Mouse (Mus musculus) ZHBTc4 (cell line): Measurements from ENCODE around the gene Zfp266.

Experiments used
- DNase-seq: peaks from one replicate; pipeline ENCODE4 v3.0.0-alpha.2; 2011; ENCODE audit warnings: low read depth, low spot score

Zfp266 gene

DNA sequence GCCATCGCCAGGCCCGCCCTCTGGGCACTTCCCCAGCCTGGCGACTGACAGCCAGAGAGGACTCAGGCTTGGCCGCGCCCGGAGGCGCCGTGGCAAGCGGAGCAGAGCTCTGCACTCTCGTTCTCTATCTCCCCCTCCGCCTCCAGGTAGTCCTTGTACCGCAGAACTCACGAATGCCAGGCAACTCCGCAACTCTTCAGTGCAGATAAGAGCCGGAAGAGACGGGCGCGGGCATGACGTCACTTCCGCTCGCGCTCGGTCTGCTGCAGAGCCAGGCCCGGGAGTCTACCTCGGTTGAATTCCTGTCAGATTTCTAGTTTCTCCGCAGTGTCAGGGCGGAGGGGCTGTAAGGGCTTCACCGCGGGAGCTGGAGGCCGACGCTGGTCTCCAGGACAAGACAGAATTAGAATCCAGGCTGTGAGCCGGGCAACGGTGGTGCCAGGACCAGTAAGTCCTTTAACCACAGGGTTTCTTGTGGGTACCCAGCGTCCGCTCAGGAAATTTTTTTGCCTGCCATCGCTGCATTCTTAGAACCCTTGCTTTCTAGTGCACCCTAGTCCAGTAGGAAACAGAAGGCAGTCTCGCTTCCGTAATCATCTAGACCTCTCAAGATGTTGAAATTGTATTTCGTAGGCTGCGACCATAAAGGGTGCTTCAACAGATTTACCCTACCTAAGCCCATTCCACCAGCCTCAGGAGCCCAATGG, 28.5 kb downstream of the Zfp266 start, which contains the start of gene Zfp426:
Gene Zfp426 (minus strand): TSS at position 220 of the 707 bp plus-strand sequence.
- peak; percentile 95 for DNase-seq

DNA sequence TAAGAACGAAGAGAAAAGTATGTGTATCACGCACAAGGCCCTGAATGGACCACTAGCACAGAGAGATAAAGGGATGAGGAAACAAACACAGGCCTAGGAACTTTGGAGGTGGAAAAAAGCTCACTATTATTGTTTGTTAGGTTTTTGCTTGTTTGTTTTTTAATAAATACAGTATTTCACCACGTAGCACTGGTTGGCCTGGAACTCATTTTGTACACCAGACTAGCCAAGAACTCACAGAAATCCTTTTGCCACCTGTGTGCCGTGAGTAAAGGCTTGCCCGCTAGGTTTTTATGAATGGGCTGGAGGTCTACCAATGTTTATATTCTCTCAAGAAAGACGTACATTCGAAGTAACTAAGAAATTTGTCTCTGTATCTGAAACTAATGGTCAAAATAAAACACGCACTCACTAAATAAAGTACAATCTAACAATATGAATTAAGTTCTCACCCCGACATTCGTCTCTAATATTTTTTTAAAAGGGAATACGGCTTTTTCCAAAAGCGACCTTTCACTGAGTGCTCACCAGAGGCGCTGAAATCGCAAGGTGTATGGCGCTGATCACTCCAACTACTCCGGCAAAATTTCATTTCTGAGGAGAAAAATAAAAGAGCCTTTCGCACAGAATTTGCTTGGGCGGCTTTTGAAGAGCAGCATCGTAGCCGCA, 29.2 kb downstream of the Zfp266 start:
- no peak for DNase-seq

DNA sequence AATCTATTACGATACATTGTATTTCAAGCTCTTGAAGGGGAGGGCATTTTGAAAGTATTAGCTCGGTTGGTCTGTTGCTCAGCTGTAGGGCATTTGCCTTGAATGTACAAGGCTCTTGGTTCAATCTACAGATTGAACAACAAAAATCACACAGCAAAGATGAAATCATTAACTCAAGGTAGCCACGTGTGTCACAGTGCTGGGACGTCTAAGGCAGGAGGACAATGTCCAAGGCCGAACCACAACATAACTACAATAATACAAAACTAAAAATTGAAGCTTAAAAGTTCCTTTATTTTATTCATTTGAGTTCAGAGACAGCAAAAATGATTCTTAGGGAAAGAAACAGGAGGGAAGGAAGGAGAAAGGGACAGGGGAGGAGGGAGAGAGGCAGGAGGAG, 31.7 kb downstream of the Zfp266 start:
- no peak for DNase-seq

DNA sequence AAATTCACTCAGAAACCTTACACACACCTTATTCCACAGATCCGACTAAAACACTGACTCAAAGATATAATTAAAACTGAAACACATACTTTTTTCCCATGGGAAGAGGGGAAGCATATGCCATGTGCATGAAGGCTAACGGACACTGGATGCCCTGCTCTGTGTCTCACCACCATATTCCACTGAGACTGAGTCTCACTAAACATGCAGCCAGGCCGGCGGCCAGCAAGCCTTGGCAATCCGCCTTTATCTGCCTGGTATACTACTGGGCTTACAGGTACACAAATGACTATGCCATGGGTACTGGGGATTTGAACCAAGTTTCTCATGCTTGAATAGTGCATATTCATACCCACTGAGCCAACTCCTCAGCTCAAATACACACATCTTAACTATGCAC, 41.8 kb downstream of the Zfp266 start:
- DNase-seq, result no peak

- DNase-seq, result no peak
These were observed 44.6 kb downstream of the Zfp266 start for GRCm38 (mm10) chr9:20476632-20477031.

DNA sequence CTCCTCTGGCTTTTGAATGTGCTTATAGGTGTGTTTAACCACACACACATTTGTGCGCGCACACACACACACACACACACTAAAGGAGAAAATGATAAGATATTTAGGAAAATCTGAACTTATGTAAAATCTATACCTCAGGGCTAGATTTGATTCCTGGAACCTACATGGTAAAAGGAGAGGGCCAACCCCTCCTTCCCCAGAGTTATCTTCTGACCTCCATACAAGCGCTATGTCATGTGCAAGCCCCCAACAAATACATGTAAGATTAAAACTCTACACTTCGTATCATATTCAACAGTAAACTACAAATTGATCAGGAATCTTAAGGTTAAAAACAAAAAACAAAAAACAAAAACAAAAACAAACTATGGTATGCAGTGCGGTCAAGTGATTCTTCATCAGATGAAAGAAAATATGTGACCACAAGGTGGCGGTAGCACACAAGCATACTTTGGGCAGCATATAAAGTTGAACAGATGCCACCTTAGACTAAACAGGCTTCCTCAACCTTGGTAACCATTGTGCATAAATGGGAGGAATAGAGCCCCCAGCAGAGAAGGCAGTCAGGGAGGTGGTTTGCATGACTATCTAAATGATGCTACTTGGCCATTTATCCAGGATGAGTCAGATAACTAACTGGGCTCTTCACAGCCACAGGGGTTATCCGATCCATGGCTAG, 54.3 kb downstream of the Zfp266 start:
- DNase-seq, result peak; percentile 75

- peak; percentile 92 for DNase-seq
These were observed 61.6 kb downstream of the Zfp266 start, which contains the start of gene Zfp26 for GRCm38 (mm10) chr9:20459377-20460317. TSS of gene Zfp26 (minus strand) at chr9:20460162.

DNA sequence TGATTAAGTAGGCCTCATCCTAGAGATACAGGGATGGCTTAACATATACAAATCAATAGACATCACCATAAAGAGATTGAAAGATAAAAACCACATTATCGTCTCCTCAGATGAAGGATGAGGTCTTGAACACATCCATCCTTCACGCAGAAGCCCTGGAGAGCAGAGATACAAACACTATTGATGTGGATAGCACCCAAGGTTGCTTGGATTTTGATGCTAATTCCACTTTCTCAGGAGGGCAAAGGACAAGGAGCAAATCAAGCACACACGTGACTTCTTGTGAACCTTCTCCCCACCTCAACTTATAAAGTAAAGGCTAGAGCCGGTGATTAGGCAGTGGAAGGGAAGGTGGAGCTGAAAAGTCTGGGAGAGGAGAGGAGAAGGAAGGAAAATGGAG, 67.6 kb downstream of the Zfp266 start:
- peak; percentile 88 for DNase-seq

- DNase-seq, result no peak
These were observed 69.7 kb downstream of the Zfp266 start for GRCm38 (mm10) chr9:20451493-20451892.
